Comparison of ENCODE assay signal across 8 mouse cellular contexts in genomic region chr3:97900516-97901490, GRCm38 (mm10). TPM values are rescaled to one million over a fixed set of nuclear protein-coding genes. Genes with fewer than 3 reads are reported as not detected.
DNase-seq lines count a peak whose midpoint lies in the region; ATAC-seq lines count a peak whose summit lies in the region.

Sec22b (plus strand) TSS chr3:97901190.

- peaks cover 8% of the 10 kb centered on the region for H3K4me1 ChIP-seq in lung, embryonic 16.5 days (replicated peaks; ENCODE audit: control insufficient read depth, insufficient read depth, low read length)

- peak within 1 kb of the TSS; percentile 85 for H3K4me2 ChIP-seq in lung, embryonic 16.5 days (ENCODE audit: low read depth, low read length)

- peak; percentile 95 to 99 for ATAC-seq in hematopoietic stem cell, adult 5-6 weeks (replicated peaks in 1 of 2; ENCODE audit: insufficient read depth in 1 of 2, low FRiP score in 2 of 2, low TSS enrichment in 1 of 2, low read depth in 1 of 2, poor library complexity in 2 of 2, severe bottlenecking in 2 of 2)
- ATAC-seq in lung, embryonic 16.5 days (ENCODE audit: low read depth) = peak; percentile 91

- peak; percentile 99 for DNase-seq in MEL-GATA-1-ER (ENCODE audit: extremely low read depth, low read depth)
- peak; percentile 91 for DNase-seq in cerebellum, adult 8-10 months
- DNase-seq in forelimb bud, embryonic 11.5 days (ENCODE audit: low read depth, low spot score) = peak; percentile 92
- peak; percentile 56 for DNase-seq in layer of hippocampus, adult 9-10 months (ENCODE audit: low spot score)
- peak; percentile 78 for DNase-seq in ovary, postnatal 10 days (ENCODE audit: low spot score)
- peak; percentile 74 to 82 for DNase-seq in thymus, postnatal 10 days (ENCODE audit: low spot score in 2 of 2)

- no peaks in the 10 kb centered on the region for H3K9me3 ChIP-seq in lung, embryonic 16.5 days (ENCODE audit: control insufficient read depth, low read length)

- no peaks in the 10 kb centered on the region for H3K36me3 ChIP-seq in lung, embryonic 16.5 days (ENCODE audit: control insufficient read depth, insufficient read depth, low read length)

- H3K9ac ChIP-seq in lung, embryonic 16.5 days (ENCODE audit: low read length) = peak within 1 kb of the TSS; percentile 99

- H3K4me3 ChIP-seq in lung, embryonic 16.5 days (ENCODE audit: low read length) = peak within 1 kb of the TSS; percentile 100

- H3K27me3 ChIP-seq in lung, embryonic 16.5 days (ENCODE audit: control insufficient read depth, insufficient read depth, low read depth, low read length) = no peaks in the 10 kb centered on the region

- peak within 1 kb of the TSS; percentile 65 for H3K27ac ChIP-seq in lung, embryonic 16.5 days (ENCODE audit: low read length)

- 1% methylated on average over 39 of the region's 41 CpGs for WGBS in lung, embryonic 16.5 days

RNA-seq across cellular contexts. Expression of gene Sec22b, which starts in this region (rescaled TPM):
- 44.5 and 57.4 TPM in 2 replicates for total RNA-seq in hematopoietic stem cell, adult 5-6 weeks (2017)
- polyA plus RNA-seq in lung, embryonic 16.5 days (2015; fragmentation: Nextera tagmentation; extraction: Ambion mirVana) = 146 and 147 TPM in 2 replicates

Comparison
In these comparisons a context has a peak if more than half of its experiments do, and no peak if none do; other contexts are left out.
1. Peak in every context shown above with its lines: DNase-seq, ATAC-seq, H3K4me3 ChIP-seq and H3K27ac ChIP-seq.